22 mouse cellular contexts compared by ENCODE assay signal in genomic region chr13:99983320-99983719, GRCm38 (mm10). TPM values are rescaled to one million over a fixed set of nuclear protein-coding genes. Genes with fewer than 3 reads are reported as not detected.
DNase-seq lines count a peak whose midpoint lies in the region; ATAC-seq and TF ChIP-seq lines count a peak whose summit lies in the region.
"Had no signal": no experiment of that assay in that cellular context is flagged by ENCODE, and none has a peak within 500 bp of the region (broad histone marks: within the 10 kb centered on the region; RNA-seq: fewer than 3 reads in every experiment).

No protein-coding gene starts in this region.

- 84% methylated on average over 1 of the region's 1 CpGs for WGBS in hindbrain, embryonic 14.5 days

- H3K4me1 ChIP-seq in hindbrain, embryonic 14.5 days (replicated peaks; ENCODE audit: control insufficient read depth, insufficient read depth, low read length), result no peaks in the 10 kb centered on the region
- H3K4me1 ChIP-seq: embryonic facial prominence, embryonic 12.5 days; forebrain, embryonic 13.5 days; limb, embryonic 10.5 days had no signal

- intact Hi-C loops in gastrocnemius, adult 2 months (cut with DNase I), result no loop called here

- H3K36me3 ChIP-seq in hindbrain, embryonic 14.5 days (replicated peaks; ENCODE audit: control insufficient read depth, insufficient read depth), result peaks cover 12% of the 10 kb centered on the region

- no peak overlapping the region for H3K9ac ChIP-seq in hindbrain, embryonic 14.5 days
- H3K9ac ChIP-seq: embryonic facial prominence, embryonic 12.5 days; forebrain, embryonic 13.5 days; heart, embryonic 13.5 days had no signal

- DNase-seq in gastrocnemius, adult 2 months, result no peak
- DNase-seq in gastrocnemius, adult 18-20 months (ENCODE audit: low spot score), result no peak
- no peak for DNase-seq in layer of hippocampus, adult 2 months (ENCODE audit: low spot score in 2 of 2)
- no peak for DNase-seq in layer of hippocampus, adult 18-20 months (ENCODE audit: low spot score in 2 of 2)
- DNase-seq in B cell, adult 2 months, result peak; percentile 16 to 23
- no peak for DNase-seq in hindbrain, embryonic 14.5 days (ENCODE audit: low spot score)
- no peak for DNase-seq in kidney, postnatal 36 days
- DNase-seq: adrenal gland, postnatal 10 days; cerebellum, adult 9-11 months; kidney, adult 9 months; lung, adult 2 months; lung, postnatal 4 days; right cerebral cortex, postnatal 4 days; thymus, postnatal 36 days had no signal

- no peak overlapping the region for H3K27ac ChIP-seq in gastrocnemius, adult 2 months
- no peak overlapping the region for H3K27ac ChIP-seq in layer of hippocampus, adult 2 months
- H3K27ac ChIP-seq in hindbrain, embryonic 14.5 days, result no peak overlapping the region
- H3K27ac ChIP-seq: embryonic facial prominence, embryonic 12.5 days; forebrain, embryonic 13.5 days; heart, embryonic 13.5 days; limb, embryonic 10.5 days; midbrain, embryonic 10.5 days had no signal

- H3K4me2 ChIP-seq in hindbrain, embryonic 14.5 days (replicated peaks), result no peak overlapping the region
- H3K4me2 ChIP-seq: embryonic facial prominence, embryonic 12.5 days; forebrain, embryonic 13.5 days; heart, embryonic 13.5 days had no signal

- ATAC-seq in neutrophil, adult 5-6 weeks (ENCODE audit: extremely low read depth, insufficient number of reproducible peaks, low FRiP score, poor library complexity, severe bottlenecking), result 0 out of 2 replicates have a peak, but pooled peaks have one; percentile 3
- ATAC-seq in hindbrain, embryonic 14.5 days (ENCODE audit: low FRiP score), result no peak
- ATAC-seq: activated CD4-positive, CD25-positive, alpha-beta regulatory T cell, adult 4 months; forebrain, embryonic 13.5 days had no signal

- TF ChIP-seq CTCF in gastrocnemius, adult 2 months (IDR thresholded peaks at IDR 0.05), result peak; percentile 7; the same call in 1 of the 2 replicates
- peak; percentile 59 for TF ChIP-seq CTCF in layer of hippocampus, adult 2 months (conservative IDR thresholded peaks at IDR 0.05)

- no peak overlapping the region for H3K4me3 ChIP-seq in gastrocnemius, adult 2 months
- no peak overlapping the region for H3K4me3 ChIP-seq in layer of hippocampus, adult 2 months
- H3K4me3 ChIP-seq in hindbrain, embryonic 14.5 days (replicated peaks; ENCODE audit: low read length), result no peak overlapping the region
- H3K4me3 ChIP-seq: embryonic facial prominence, embryonic 12.5 days; erythroblast, embryonic 14.5 days; forebrain, embryonic 13.5 days; heart, embryonic 13.5 days; limb, embryonic 10.5 days; midbrain, embryonic 10.5 days had no signal

- no peaks in the 10 kb centered on the region for H3K27me3 ChIP-seq in hindbrain, embryonic 14.5 days (ENCODE audit: control insufficient read depth, insufficient read depth, low read length)
- H3K27me3 ChIP-seq: embryonic facial prominence, embryonic 12.5 days; forebrain, embryonic 13.5 days; heart, embryonic 13.5 days had no signal

- H3K9me3 ChIP-seq in hindbrain, embryonic 14.5 days (ENCODE audit: control insufficient read depth, low read length), result no peaks in the 10 kb centered on the region
- H3K9me3 ChIP-seq: embryonic facial prominence, embryonic 12.5 days; forebrain, embryonic 13.5 days; heart, embryonic 13.5 days; limb, embryonic 10.5 days; midbrain, embryonic 10.5 days had no signal

RNA-seq across cellular contexts. Expression of gene Mccc2, which starts 32.1 kb away (rescaled TPM):
- 10 to 100 TPM; 30.4 to 42.8 TPM for total RNA-seq in gastrocnemius, adult 2 months (2021)
- 10 to 100 TPM; 29.2 to 33.6 TPM for total RNA-seq in gastrocnemius, adult 18-20 months (2021)
- 10 to 100 TPM; 29.0 to 30.7 TPM for total RNA-seq in layer of hippocampus, adult 2 months (2021)
- 10 to 100 TPM; 25.2 to 30.6 TPM for total RNA-seq in layer of hippocampus, adult 18-20 months (2021)
- total RNA-seq in neutrophil, adult 5-6 weeks (2017), result 8.5 and 8.7 TPM in 2 replicates
- polyA plus RNA-seq in hindbrain, embryonic 14.5 days (2014; fragmentation: Nextera tagmentation; extraction: Ambion mirVana), result 35.1 and 39.8 TPM in 2 replicates

Comparison
In these comparisons a context has a peak if more than half of its experiments do, and no peak if none do; other contexts are left out.
1. DNase-seq: peak in B cell, adult 2 months (2 of 2); none in gastrocnemius, adult 2 months (single experiment), gastrocnemius, adult 18-20 months (single experiment), layer of hippocampus, adult 2 months (0 of 2), layer of hippocampus, adult 18-20 months (0 of 2), hindbrain, embryonic 14.5 days (single experiment) and kidney, postnatal 36 days (0 of 2).